Mouse (Mus musculus): ENCODE results near the gene Lrp2. TPM values are rescaled to one million over a fixed set of nuclear protein-coding genes. Genes with fewer than 3 reads are reported as not detected.
"Not testable (repeated sequence)": the region's sequence is repeated elsewhere in the genome, so short reads cannot be mapped to it uniquely, and the experiment has no call there.

Gene Lrp2
- polyA plus RNA-seq, 1 experiment from 2014 or later = 0.34 TPM

DNA sequence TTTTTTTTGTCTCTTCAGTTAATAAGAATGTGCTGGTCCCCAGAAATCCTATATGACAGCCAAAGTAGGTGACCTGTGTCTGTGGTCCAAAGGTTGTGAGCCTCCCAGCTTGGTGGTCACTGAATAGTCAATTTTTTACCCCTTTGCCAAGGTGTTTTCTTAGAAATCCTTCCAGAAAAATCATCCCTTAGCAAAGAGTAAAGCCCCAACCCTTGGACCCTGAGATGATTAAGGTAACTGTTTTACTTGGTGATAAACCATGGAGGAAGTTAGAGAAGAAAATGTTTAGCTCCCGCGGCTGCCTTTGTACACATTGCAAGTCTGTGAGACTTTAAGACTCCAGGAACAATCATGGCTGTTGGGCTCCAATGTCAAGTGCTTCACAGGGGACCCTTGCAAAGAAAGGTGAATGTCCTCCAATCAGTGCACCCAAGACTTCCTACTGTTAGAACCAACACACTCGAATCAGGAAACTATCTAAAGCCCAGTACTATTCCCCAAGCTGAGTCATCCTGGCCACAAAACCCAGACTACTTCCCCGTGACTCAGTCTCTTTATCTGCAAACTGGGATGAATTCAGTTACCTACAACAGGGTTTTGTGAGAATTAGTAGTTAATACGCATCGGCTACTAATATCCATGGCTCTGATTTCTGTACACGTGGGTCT is 18.0 kb upstream of the Lrp2 start:
- H3K4me3 ChIP-seq = no peak overlapping the region
- H3K4me2 ChIP-seq = no peak overlapping the region
- no peaks in the 10 kb centered on the region for H3K36me3 ChIP-seq
- H3K9me3 ChIP-seq = no peaks in the 10 kb centered on the region
- no peaks in the 10 kb centered on the region for H3K27me3 ChIP-seq
- no peaks in the 10 kb centered on the region for H3K4me1 ChIP-seq
- ATAC-seq (ENCODE audit: insufficient number of reproducible peaks, insufficient read depth, low FRiP score, low TSS enrichment, low read depth) = no peak
- no peak overlapping the region for H3K9ac ChIP-seq
- H3K27ac ChIP-seq = no peak overlapping the region
- 94% methylated on average over 7 of the region's 7 CpGs for WGBS

DNA sequence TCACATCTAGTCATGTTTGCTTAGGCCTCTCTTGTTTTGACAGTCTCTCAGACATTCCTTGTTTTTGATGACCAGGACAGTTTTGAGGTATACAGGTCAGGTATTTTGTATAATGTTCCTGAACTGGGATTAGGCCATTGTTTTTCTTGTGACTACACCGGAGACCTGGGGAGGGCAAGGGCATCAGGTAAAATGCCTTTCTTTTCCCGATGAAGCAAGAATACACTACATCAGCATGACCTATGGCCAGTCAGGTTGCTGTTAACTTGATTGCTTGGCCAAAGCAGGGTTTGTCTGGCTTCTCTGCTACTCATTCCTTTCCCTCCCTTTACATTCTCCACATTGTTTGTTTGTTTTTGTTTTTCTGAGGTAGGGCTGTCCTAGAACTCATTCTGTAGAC is 7.3 kb upstream of the Lrp2 start:
- no peak for ATAC-seq (ENCODE audit: insufficient number of reproducible peaks, insufficient read depth, low FRiP score, low TSS enrichment, low read depth)
- H3K9ac ChIP-seq = no peak overlapping the region
- H3K27me3 ChIP-seq = peaks cover 21% of the 10 kb centered on the region
- H3K4me1 ChIP-seq = no peaks in the 10 kb centered on the region; the same call in 1 of the 2 replicates
- no peak overlapping the region for H3K4me2 ChIP-seq
- H3K9me3 ChIP-seq = no peaks in the 10 kb centered on the region
- H3K27ac ChIP-seq = no peak overlapping the region
- no peaks in the 10 kb centered on the region for H3K36me3 ChIP-seq
- no peak overlapping the region for H3K4me3 ChIP-seq
- 87% methylated on average over 2 of the region's 2 CpGs for WGBS

DNA sequence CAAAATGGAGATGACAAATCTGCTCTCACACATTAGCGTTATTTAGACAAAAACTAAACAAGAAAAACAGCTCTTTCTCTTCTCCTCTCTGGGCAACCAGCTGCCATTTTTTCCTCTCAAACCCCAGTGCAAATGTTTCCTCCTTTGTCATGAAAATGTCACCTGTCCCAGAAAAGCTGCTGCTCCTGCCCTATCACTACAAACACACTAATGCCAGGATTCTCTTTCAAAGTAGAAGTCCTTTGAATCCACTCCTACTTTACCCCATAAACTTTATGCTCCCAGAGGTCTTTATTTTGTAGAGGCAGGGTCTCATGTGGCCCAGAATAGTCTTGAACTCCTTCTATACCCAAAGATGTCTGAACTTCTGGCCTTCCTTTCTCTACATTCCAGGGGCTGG is 6.7 kb upstream of the Lrp2 start:
- WGBS = 19% methylated on average over 1 of the region's 1 CpGs
- Histone ChIP-seq H3K27me3 (peaks cover 27% of the 10 kb centered on the region), H3K36me3 (no peaks in the 10 kb centered on the region), H3K9me3 (no peaks in the 10 kb centered on the region), H3K27ac (no peak overlapping the region), H3K9ac (no peak overlapping the region), H3K4me2 (no peak overlapping the region), H3K4me3 (no peak overlapping the region), H3K4me1 (peaks cover 6% of the 10 kb centered on the region)
- no peak for ATAC-seq (ENCODE audit: insufficient number of reproducible peaks, insufficient read depth, low FRiP score, low TSS enrichment, low read depth)

DNA sequence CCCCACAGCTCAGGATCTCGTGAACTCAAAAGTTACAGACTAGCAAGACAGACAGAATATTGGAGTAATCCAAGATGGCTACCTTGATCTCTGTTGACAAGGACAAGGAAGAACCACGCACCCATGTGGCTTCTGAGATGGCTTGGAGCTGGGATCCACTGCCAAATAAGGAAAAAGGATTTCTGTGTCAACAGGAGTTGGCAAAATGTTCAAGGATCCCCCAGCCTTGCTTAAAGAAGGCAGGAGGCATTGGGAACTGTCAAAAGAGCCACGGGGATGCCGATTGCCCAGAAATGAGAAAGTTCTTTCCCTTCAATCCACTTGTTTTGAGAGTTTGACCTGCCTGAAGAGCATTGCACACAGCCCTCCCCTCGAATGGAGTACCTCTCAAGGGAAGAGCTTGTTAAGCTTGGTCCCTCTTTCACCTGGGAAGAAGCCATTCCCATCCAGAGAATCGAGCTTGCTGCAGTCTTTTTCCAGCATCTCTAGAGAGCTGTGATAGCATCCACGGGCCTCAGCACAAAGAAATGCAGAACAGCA is 6.2 kb upstream of the Lrp2 start:
- H3K36me3 ChIP-seq = no peaks in the 10 kb centered on the region
- WGBS = 57% methylated on average over 7 of the region's 7 CpGs
- no peak overlapping the region for H3K4me2 ChIP-seq
- H3K27ac ChIP-seq = no peak overlapping the region
- H3K9me3 ChIP-seq = no peaks in the 10 kb centered on the region
- peaks cover 11% of the 10 kb centered on the region for H3K4me1 ChIP-seq
- no peak for ATAC-seq (ENCODE audit: insufficient number of reproducible peaks, insufficient read depth, low FRiP score, low TSS enrichment, low read depth)
- no peak overlapping the region for H3K9ac ChIP-seq
- H3K27me3 ChIP-seq = peaks cover 32% of the 10 kb centered on the region
- no peak overlapping the region for H3K4me3 ChIP-seq

DNA sequence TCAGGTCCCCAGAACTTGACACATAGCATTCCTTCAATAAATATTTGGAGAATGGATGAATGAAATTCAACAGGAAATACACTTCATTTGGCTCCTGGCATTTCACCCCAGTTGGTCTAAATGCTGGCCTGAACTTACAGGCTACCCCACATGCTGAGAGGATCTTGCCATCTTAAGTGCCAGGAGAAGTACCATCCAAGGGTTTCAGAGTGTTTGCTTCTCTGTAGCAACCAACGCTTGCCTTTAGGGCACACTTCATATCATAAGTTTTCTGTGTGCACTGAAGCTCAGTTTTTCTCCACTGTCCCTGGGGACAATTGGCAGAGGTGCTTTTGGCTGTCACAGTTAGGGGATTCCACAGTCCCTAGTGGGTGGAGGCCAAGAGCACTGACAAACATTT is 4.7 kb upstream of the Lrp2 start:
- Histone ChIP-seq H3K9ac (no peak overlapping the region), H3K27ac (no peak overlapping the region), H3K27me3 (peaks cover 47% of the 10 kb centered on the region), H3K4me2 (no peak overlapping the region), H3K36me3 (no peaks in the 10 kb centered on the region), H3K9me3 (no peaks in the 10 kb centered on the region), H3K4me3 (no peak overlapping the region), H3K4me1 (peaks cover 22% of the 10 kb centered on the region)
- ATAC-seq (ENCODE audit: insufficient number of reproducible peaks, insufficient read depth, low FRiP score, low TSS enrichment, low read depth) = no peak
- WGBS = 83% methylated on average over 1 of the region's 1 CpGs

DNA sequence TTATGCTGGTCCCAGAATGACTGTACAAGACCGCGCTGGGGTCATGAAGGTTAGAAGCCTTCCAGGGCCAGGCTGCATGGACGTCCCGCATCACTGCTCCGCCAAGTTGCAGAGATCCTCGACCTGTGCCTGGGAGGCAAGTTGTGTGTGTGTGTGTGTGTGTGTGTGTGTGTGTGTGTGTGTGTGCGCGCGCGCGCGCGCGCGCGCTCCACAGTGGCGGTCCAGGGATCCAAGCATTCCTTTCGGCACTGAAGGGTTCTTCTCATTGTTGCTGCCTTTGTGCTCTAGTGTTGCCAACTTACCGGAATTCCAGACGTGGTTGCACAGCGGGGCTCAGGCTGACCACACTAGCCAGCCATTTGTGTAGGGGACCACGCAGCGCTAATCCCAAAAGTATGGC is 2.0 kb upstream of the Lrp2 start:
- Histone ChIP-seq H3K36me3 (no peaks in the 10 kb centered on the region), H3K27me3 (peaks cover 72% of the 10 kb centered on the region), H3K4me3 (peak overlapping the region; percentile 32), H3K27ac (no peak overlapping the region), H3K9ac (0 out of 2 replicates have a peak overlapping the region, but pooled peaks have one; percentile 32), H3K9me3 (no peaks in the 10 kb centered on the region), H3K4me1 (peaks cover 35% of the 10 kb centered on the region), H3K4me2 (peak overlapping the region; percentile 100)
- ATAC-seq (ENCODE audit: insufficient number of reproducible peaks, insufficient read depth, low FRiP score, low TSS enrichment, low read depth) = 0 out of 2 replicates have a peak, but pooled peaks have one; percentile 38
- WGBS = 0% methylated on average over 23 of the region's 23 CpGs

DNA sequence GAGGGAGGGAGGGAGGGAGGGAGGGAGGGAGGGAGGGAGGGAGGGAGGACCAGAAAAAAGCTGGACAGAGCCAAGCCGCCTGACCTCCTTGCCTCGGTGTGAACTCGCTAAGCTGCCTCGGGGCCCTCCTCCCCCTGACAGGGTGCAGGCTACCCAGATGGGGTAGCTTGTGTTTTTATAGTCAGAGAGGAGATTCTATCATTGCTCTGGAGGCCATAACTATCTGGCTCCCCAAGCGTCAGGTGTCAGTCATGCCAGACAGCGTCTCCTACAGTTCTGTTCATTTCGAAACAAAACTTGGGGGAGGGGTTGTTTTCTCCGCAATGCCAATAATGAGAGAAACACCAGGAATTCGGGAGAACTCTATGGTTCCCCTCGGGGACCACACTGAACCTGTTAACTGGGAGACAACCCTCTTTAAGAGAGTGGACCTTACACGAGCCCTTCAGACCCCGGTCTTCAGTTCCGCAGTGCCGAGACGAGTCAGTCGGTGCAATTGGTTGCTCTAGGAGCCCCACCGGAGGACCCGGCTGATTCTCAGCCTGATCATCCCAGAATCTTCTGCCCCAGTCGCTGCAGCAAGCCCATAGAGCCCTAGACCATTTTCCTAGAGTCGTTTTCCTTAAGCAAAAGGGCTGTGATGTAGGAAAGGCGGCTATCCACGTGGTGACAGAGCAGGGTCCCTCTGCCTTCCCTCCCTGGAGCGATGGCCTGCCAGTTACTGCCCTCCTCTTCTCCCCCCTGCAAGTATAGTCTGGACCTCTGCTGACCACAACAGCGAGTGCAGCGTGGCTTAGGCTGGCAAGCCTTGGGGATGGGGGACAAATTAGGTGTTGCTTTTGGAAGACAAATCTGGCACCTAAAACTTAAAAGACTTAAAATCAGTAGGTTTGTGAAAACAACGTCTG is 1.2 kb upstream of the Lrp2 start:
- no peak overlapping the region for H3K27ac ChIP-seq
- H3K27me3 ChIP-seq = peaks cover 80% of the 10 kb centered on the region
- H3K9ac ChIP-seq = no peak overlapping the region
- H3K36me3 ChIP-seq = no peaks in the 10 kb centered on the region
- H3K9me3 ChIP-seq = no peaks in the 10 kb centered on the region
- no peak; the same call in 1 of the 2 replicates for ATAC-seq (ENCODE audit: insufficient number of reproducible peaks, insufficient read depth, low FRiP score, low TSS enrichment, low read depth)
- peak overlapping the region; percentile 100 for H3K4me2 ChIP-seq
- WGBS = under 1% methylated on average over 26 of the region's 26 CpGs
- H3K4me3 ChIP-seq = peak overlapping the region; percentile 32
- H3K4me1 ChIP-seq = peaks cover 35% of the 10 kb centered on the region

DNA sequence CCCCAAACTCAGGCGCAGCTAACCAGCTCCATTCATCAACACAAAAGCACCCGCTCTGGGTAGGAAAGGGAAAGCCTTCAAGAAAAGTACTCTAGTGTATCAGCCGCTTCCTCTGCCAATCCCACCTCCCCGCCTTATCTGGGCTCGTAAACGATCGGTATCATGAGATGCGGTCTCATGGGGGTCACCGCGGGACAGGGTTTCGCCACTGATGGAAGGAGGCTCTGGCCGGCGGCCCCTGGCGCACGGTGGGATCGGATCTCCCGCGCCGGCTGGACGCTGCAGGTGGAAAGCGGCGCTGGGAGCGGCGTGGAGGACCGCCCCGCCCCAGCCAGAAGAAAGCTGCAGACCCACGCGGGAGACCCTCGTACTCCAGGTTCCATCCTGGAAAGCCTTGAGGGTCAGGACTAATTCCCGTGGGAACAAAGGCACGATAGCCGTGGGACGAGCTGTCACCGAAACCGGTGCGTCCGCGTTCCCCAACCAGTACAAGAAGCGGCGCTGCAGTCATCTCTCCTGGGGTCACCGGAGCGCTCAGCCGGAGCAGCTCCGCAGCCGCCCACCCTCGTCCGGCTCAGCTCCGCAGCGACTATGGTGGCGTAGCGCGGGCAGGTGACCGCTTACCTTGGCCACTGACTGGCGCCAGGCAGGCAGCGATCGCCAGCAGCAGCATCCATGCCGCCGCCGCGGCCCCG is 527 bp downstream of the Lrp2 start:
- peak overlapping the region; percentile 64 for H3K4me3 ChIP-seq
- no peaks in the 10 kb centered on the region for H3K36me3 ChIP-seq
- peak overlapping the region; percentile 100 for H3K4me2 ChIP-seq
- no peak for ATAC-seq (ENCODE audit: insufficient number of reproducible peaks, insufficient read depth, low FRiP score, low TSS enrichment, low read depth)
- no peak overlapping the region for H3K27ac ChIP-seq
- H3K27me3 ChIP-seq = peaks cover 87% of the 10 kb centered on the region
- WGBS = under 1% methylated on average over 61 of the region's 61 CpGs
- no peaks in the 10 kb centered on the region for H3K9me3 ChIP-seq
- H3K4me1 ChIP-seq = peaks cover 35% of the 10 kb centered on the region
- H3K9ac ChIP-seq = peak overlapping the region; percentile 62

DNA sequence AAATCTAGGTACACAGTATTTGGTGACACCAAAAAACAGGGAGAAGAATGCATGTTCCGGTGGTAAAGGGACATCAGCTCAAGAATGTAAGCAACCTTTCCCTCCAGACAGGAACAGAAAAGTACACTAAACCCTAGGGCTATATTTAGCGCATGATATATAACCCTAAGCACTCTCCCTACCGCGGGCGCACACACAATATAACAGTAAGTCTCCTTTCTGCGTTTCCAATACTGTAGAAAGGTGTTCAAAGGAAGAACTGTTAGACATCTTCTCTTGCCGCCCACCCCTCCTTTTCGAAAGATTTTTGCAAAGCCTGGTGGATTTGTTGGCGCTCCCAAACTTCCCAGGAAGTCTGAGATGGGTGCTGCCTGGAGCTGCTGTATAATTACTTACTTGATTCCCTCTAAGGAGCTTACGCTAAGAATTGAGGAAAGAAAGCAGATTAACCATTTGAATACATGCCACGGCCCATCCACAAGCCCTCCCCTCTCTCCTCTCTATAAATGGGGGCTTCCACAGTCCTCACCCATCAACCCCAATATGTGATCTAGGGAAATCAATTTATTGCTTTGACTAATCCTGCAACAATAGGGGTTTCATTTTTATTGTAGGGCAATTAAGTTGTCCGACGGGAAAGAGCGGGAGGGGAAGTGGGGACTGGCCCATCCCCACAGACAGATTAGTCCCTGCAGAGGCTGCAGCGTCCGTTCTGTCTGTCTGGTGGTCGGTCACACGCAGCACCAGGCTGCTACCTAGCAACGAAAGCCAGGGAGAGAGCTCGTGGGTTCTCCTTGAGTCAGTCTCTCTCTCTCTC is 1.5 kb downstream of the Lrp2 start:
- no peaks in the 10 kb centered on the region for H3K36me3 ChIP-seq

DNA sequence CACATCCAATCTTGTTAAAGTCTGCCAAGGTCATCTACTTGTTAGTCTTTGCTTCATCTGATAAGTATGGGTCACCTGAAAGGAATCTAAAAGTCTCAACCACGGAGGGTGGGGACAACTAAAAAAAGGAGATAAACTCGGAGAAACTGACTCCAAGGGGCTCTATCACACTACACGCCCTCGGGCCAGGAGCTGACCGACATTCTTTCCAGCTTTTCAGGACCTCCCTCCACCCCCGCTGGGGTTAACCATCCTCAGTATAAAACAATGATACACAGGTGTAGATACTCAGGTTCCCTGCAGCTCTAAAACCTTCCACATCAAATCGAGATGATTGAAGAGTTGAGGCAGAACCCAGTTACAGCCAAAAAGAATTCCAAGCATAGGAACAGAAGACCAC is 3.0 kb downstream of the Lrp2 start:
- no peak overlapping the region for H3K27ac ChIP-seq
- 21% methylated on average over 7 of the region's 7 CpGs for WGBS
- H3K4me2 ChIP-seq = no peak overlapping the region
- no peak overlapping the region for H3K9ac ChIP-seq
- ATAC-seq (ENCODE audit: insufficient number of reproducible peaks, insufficient read depth, low FRiP score, low TSS enrichment, low read depth) = no peak
- H3K36me3 ChIP-seq = no peaks in the 10 kb centered on the region
- H3K4me3 ChIP-seq = no peak overlapping the region
- peaks cover 63% of the 10 kb centered on the region for H3K27me3 ChIP-seq
- H3K4me1 ChIP-seq = peaks cover 32% of the 10 kb centered on the region
- H3K9me3 ChIP-seq = no peaks in the 10 kb centered on the region

More for the DNA sequence above, 1.5 kb downstream of the Lrp2 start:
- 5% methylated on average over 20 of the region's 20 CpGs for WGBS
- Histone ChIP-seq H3K27me3 (peaks cover 78% of the 10 kb centered on the region), H3K4me1 (peaks cover 35% of the 10 kb centered on the region), H3K4me2 (peak overlapping the region; percentile 100), H3K27ac (no peak overlapping the region), H3K9ac (no peak overlapping the region), H3K9me3 (no peaks in the 10 kb centered on the region), H3K4me3 (peak overlapping the region; percentile 64)
- no peak for ATAC-seq (ENCODE audit: insufficient number of reproducible peaks, insufficient read depth, low FRiP score, low TSS enrichment, low read depth)

DNA sequence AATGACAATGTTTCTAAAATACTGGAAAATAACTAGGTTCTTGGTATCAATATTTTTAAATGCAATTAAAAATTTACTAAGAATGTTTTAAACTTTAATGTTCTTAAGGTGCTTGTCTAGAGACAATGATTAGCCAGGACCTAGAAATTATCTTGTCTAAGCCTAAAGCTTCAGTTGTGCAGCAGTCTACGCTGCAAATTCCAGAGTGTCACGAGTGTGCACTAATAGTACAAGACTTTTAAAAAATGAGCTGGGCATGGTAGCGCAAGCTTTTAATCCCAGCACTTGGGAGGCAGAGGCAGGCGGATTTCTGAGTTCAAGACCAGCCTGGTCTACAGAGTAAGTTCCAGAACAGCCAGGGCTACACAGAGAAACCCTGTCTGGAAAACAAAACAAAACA is 3.8 kb downstream of the Lrp2 start:
- not testable (repeated sequence) for H3K9me3 ChIP-seq; H3K4me2 ChIP-seq; ATAC-seq (ENCODE audit: insufficient number of reproducible peaks, insufficient read depth, low FRiP score, low TSS enrichment, low read depth); H3K36me3 ChIP-seq; H3K4me3 ChIP-seq; H3K9ac ChIP-seq; H3K27ac ChIP-seq
- peaks cover 24% of the 10 kb centered on the region for H3K4me1 ChIP-seq
- H3K27me3 ChIP-seq = peaks cover 56% of the 10 kb centered on the region
- WGBS = 87% methylated on average over 4 of the region's 4 CpGs
